In genomic region chr8:122568881-122569309, GRCm38 (mm10) we compare ENCODE assay signal across 8 mouse cellular contexts. TPM values are rescaled to one million over a fixed set of nuclear protein-coding genes. Genes with fewer than 3 reads are reported as not detected.
DNase-seq lines count a peak whose midpoint lies in the region; ATAC-seq and TF ChIP-seq lines count a peak whose summit lies in the region.

No protein-coding gene starts in this region.

- 0 out of 2 replicates have a peak overlapping the region, but pooled peaks have one; percentile 1 for H3K27ac ChIP-seq in lung, embryonic 15.5 days
- H3K27ac ChIP-seq in embryonic facial prominence, embryonic 13.5 days: peak overlapping the region; percentile 7; the same call in 1 of the 2 replicates
- peak overlapping the region; percentile 98 for H3K27ac ChIP-seq in limb, embryonic 10.5 days
- no peak overlapping the region for H3K27ac ChIP-seq in left cerebral cortex, adult 2 months

- H3K36me3 ChIP-seq in lung, embryonic 15.5 days: peaks cover 41% of the 10 kb centered on the region
- H3K36me3 ChIP-seq in embryonic facial prominence, embryonic 13.5 days: peaks cover 47% of the 10 kb centered on the region
- H3K36me3 ChIP-seq in limb, embryonic 10.5 days: peaks cover 56% of the 10 kb centered on the region

- DNase-seq in lung, postnatal 10 days: no peak
- no peak for DNase-seq in limb, embryonic 10.5 days (ENCODE audit: low spot score)
- DNase-seq in retina, embryonic 14.5 days (ENCODE audit: low spot score): peak; percentile 28
- DNase-seq in gastrocnemius, postnatal 4 days (ENCODE audit: low spot score in 2 of 2): no peak
- no peak for DNase-seq in left cerebral cortex, adult 2 months (ENCODE audit: extremely low spot score in 1 of 2, low spot score in 2 of 2)

- peak overlapping the region; percentile 88 for H3K4me2 ChIP-seq in lung, embryonic 15.5 days
- peak overlapping the region; percentile 84 for H3K4me2 ChIP-seq in embryonic facial prominence, embryonic 13.5 days

- no peaks in the 10 kb centered on the region for H3K27me3 ChIP-seq in lung, embryonic 15.5 days
- H3K27me3 ChIP-seq in embryonic facial prominence, embryonic 13.5 days: no peaks in the 10 kb centered on the region
- H3K27me3 ChIP-seq in limb, embryonic 10.5 days (ENCODE audit: low read depth, poor library complexity, severe bottlenecking): no peaks in the 10 kb centered on the region

- ATAC-seq in lung, embryonic 15.5 days (ENCODE audit: borderline replicate concordance, extremely low read depth, low FRiP score, low TSS enrichment): no peak
- no peak for ATAC-seq in embryonic facial prominence, embryonic 13.5 days (ENCODE audit: insufficient number of reproducible peaks, insufficient read depth, low FRiP score, low TSS enrichment, low read depth)
- no peak for ATAC-seq in activated CD4-positive, CD25-positive, alpha-beta regulatory T cell, adult 4 months

- TF ChIP-seq CTCF in left cerebral cortex, adult 2 months (IDR thresholded peaks at IDR 0.05): no peak; the same call in 1 of the 2 replicates

- peak overlapping the region; percentile 90 for H3K9ac ChIP-seq in lung, embryonic 15.5 days
- peak overlapping the region; percentile 96 for H3K9ac ChIP-seq in embryonic facial prominence, embryonic 13.5 days

- WGBS in lung, embryonic 15.5 days: 10% methylated on average over 10 of the region's 10 CpGs
- WGBS in embryonic facial prominence, embryonic 13.5 days: 8% methylated on average over 10 of the region's 10 CpGs
- WGBS in limb, embryonic 10.5 days: 18% methylated on average over 10 of the region's 10 CpGs

- peaks cover 25% of the 10 kb centered on the region for H3K4me1 ChIP-seq in lung, embryonic 15.5 days
- H3K4me1 ChIP-seq in embryonic facial prominence, embryonic 13.5 days: peaks cover 29% of the 10 kb centered on the region
- peaks cover 55% of the 10 kb centered on the region for H3K4me1 ChIP-seq in limb, embryonic 10.5 days

- intact Hi-C loops in left cerebral cortex, adult 2 months (cut with DNase I): loop anchor here (5.0 kb wide), 1 partner anchor 43 kb away; the partner anchor contains the start of genes Galns and Trappc2l

- H3K4me3 ChIP-seq in lung, embryonic 15.5 days: peak overlapping the region; percentile 91
- peak overlapping the region; percentile 87 for H3K4me3 ChIP-seq in embryonic facial prominence, embryonic 13.5 days
- peak overlapping the region; percentile 98 for H3K4me3 ChIP-seq in limb, embryonic 10.5 days
- H3K4me3 ChIP-seq in left cerebral cortex, adult 2 months: no peak overlapping the region

- H3K9me3 ChIP-seq in lung, embryonic 15.5 days: no peaks in the 10 kb centered on the region
- no peaks in the 10 kb centered on the region for H3K9me3 ChIP-seq in embryonic facial prominence, embryonic 13.5 days
- no peaks in the 10 kb centered on the region for H3K9me3 ChIP-seq in limb, embryonic 10.5 days (replicated peaks)

RNA-seq across cellular contexts. Expression of gene Cdt1, which starts 1.1 kb away (rescaled TPM):
- polyA plus RNA-seq in lung, embryonic 15.5 days (2015; fragmentation: Nextera tagmentation; extraction: Ambion mirVana): 42.7 and 44.9 TPM in 2 replicates
- 34.3 and 39.6 TPM in 2 replicates for polyA plus RNA-seq in embryonic facial prominence, embryonic 13.5 days (2015; fragmentation: Nextera tagmentation; extraction: Ambion mirVana)
- 68.9 and 75.6 TPM in 2 replicates for polyA plus RNA-seq in limb, embryonic 10.5 days (2016; fragmentation: Nextera tagmentation; extraction: Ambion mirVana)
- total RNA-seq in gastrocnemius, postnatal 4 days (2021): 10 to 100 TPM; 14.7 to 17.1 TPM
- total RNA-seq in left cerebral cortex, adult 2 months (2021): 1 to 10 TPM; 2.5 to 5.0 TPM
- polyA plus RNA-seq in activated CD4-positive, CD25-positive, alpha-beta regulatory T cell, adult 4 months (2017; shearing (Covaris generic)): 10 to 100 TPM; 10.4 to 13.0 TPM

RNA-seq across cellular contexts. Expression of gene Aprt, which starts 7.8 kb away (rescaled TPM):
- polyA plus RNA-seq in lung, embryonic 15.5 days (2015; fragmentation: Nextera tagmentation; extraction: Ambion mirVana): 314 and 327 TPM in 2 replicates
- polyA plus RNA-seq in embryonic facial prominence, embryonic 13.5 days (2015; fragmentation: Nextera tagmentation; extraction: Ambion mirVana): 296 and 355 TPM in 2 replicates
- 285 and 308 TPM in 2 replicates for polyA plus RNA-seq in limb, embryonic 10.5 days (2016; fragmentation: Nextera tagmentation; extraction: Ambion mirVana)
- 10 to 100 TPM; 37.0 to 40.0 TPM for total RNA-seq in gastrocnemius, postnatal 4 days (2021)
- total RNA-seq in left cerebral cortex, adult 2 months (2021): 10 to 100 TPM; 52.8 to 56.0 TPM
- polyA plus RNA-seq in activated CD4-positive, CD25-positive, alpha-beta regulatory T cell, adult 4 months (2017; shearing (Covaris generic)): 100 to 1,000 TPM; 168 to 203 TPM

RNA-seq across cellular contexts. Expression of gene Piezo1, which starts 17.8 kb away (rescaled TPM):
- polyA plus RNA-seq in lung, embryonic 15.5 days (2015; fragmentation: Nextera tagmentation; extraction: Ambion mirVana): 18.7 and 23.4 TPM in 2 replicates
- 8.4 and 16.2 TPM in 2 replicates for polyA plus RNA-seq in embryonic facial prominence, embryonic 13.5 days (2015; fragmentation: Nextera tagmentation; extraction: Ambion mirVana)
- polyA plus RNA-seq in limb, embryonic 10.5 days (2016; fragmentation: Nextera tagmentation; extraction: Ambion mirVana): 10.7 and 11.8 TPM in 2 replicates
- 10 to 100 TPM; 51.5 to 54.6 TPM for total RNA-seq in gastrocnemius, postnatal 4 days (2021)
- total RNA-seq in left cerebral cortex, adult 2 months (2021): 1 to 10 TPM; 6.8 to 7.7 TPM
- 10 to 100 TPM; 11.8 to 22.2 TPM for polyA plus RNA-seq in activated CD4-positive, CD25-positive, alpha-beta regulatory T cell, adult 4 months (2017; shearing (Covaris generic))

RNA-seq across cellular contexts. Expression of gene Galns, which starts 42.4 kb away (rescaled TPM):
- 12.5 and 13.5 TPM in 2 replicates for polyA plus RNA-seq in lung, embryonic 15.5 days (2015; fragmentation: Nextera tagmentation; extraction: Ambion mirVana)
- 7.5 and 7.6 TPM in 2 replicates for polyA plus RNA-seq in embryonic facial prominence, embryonic 13.5 days (2015; fragmentation: Nextera tagmentation; extraction: Ambion mirVana)
- 4.0 and 5.7 TPM in 2 replicates for polyA plus RNA-seq in limb, embryonic 10.5 days (2016; fragmentation: Nextera tagmentation; extraction: Ambion mirVana)
- 10 to 100 TPM in 1 of 2 experiments, 1 to 10 TPM in 1; 9.7 to 10.3 TPM for total RNA-seq in gastrocnemius, postnatal 4 days (2021)
- 1 to 10 TPM; 8.1 to 8.3 TPM for total RNA-seq in left cerebral cortex, adult 2 months (2021)
- 10 to 100 TPM in 1 of 2 experiments, 1 to 10 TPM in 1; 9.8 to 10.5 TPM for polyA plus RNA-seq in activated CD4-positive, CD25-positive, alpha-beta regulatory T cell, adult 4 months (2017; shearing (Covaris generic))

RNA-seq across cellular contexts. Expression of gene Trappc2l, which starts 42.5 kb away (rescaled TPM):
- polyA plus RNA-seq in lung, embryonic 15.5 days (2015; fragmentation: Nextera tagmentation; extraction: Ambion mirVana): 49.5 and 53.0 TPM in 2 replicates
- 53.0 and 57.7 TPM in 2 replicates for polyA plus RNA-seq in embryonic facial prominence, embryonic 13.5 days (2015; fragmentation: Nextera tagmentation; extraction: Ambion mirVana)
- polyA plus RNA-seq in limb, embryonic 10.5 days (2016; fragmentation: Nextera tagmentation; extraction: Ambion mirVana): 49.4 and 51.5 TPM in 2 replicates
- total RNA-seq in gastrocnemius, postnatal 4 days (2021): 10 to 100 TPM; 45.6 to 49.6 TPM
- total RNA-seq in left cerebral cortex, adult 2 months (2021): 10 to 100 TPM; 69.8 to 80.3 TPM
- polyA plus RNA-seq in activated CD4-positive, CD25-positive, alpha-beta regulatory T cell, adult 4 months (2017; shearing (Covaris generic)): 10 to 100 TPM; 46.3 to 78.4 TPM
